Mouse (Mus musculus): ENCODE results near the gene Tmco5.

DNA sequence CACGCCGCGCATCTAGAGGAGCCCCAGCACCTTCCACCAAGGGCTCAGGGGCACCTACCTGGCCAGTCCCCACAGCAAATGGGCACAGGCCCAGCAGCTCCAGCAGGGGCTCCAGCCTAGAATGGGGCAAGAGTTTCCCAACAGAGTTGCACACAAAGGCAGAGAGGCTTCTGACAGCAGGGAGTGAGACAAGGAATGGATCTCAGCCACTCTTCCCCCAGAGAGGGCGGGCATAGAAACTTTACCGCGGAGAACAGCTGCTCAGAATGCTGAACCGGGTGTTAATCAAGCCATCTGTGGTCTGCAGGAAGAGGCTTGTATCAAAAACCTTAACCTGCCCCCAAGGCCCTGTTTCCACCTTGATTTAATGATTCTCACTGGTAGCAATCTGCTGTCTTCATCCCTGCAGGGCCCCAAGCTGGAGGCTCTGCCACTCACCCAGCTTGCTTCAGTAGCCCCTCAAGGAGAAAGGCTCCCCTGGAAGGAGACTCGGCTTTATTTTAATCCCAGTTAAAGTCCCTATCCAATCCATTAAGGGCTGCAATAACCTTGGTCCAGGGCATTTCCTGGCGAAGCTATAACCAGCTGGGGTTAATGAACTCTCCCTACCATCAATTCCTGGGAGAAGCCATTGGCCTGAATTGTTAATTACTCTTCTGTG is 1.4 kb upstream of the Tmco5 start:
- no peak for TF ChIP-seq CTCF (IDR thresholded peaks at IDR 0.05; ENCODE audit: borderline replicate concordance, extremely low read depth, insufficient read depth, insufficient read length)
- TF ChIP-seq POLR2A (IDR thresholded peaks at IDR 0.05; ENCODE audit: borderline replicate concordance, extremely low read depth, insufficient read depth, insufficient read length, poor library complexity, severe bottlenecking): no peak

All from brain, embryonic 14.5 days (tissue).